Mouse (Mus musculus): Measurements from ENCODE around the gene Amdhd2. TPM values are rescaled to one million over a fixed set of nuclear protein-coding genes. Genes with fewer than 3 reads are reported as not detected.
A peak's percentile ranks its signal among the peaks of the same experiment; 100 is the strongest.

The Amdhd2 gene
- 61.6 and 187 TPM in 2 replicates for polyA plus RNA-seq (2012; rRNA removed)

GRCm38 (mm10) chr17:24163176-24163962 is at the start of gene Amdhd2:
Gene Amdhd2 (minus strand): TSS chr17:24163766.
- TF ChIP-seq CTCF (IDR thresholded peaks at IDR 0.05; ENCODE audit: extremely low read depth, insufficient read length, insufficient replicate concordance, low read depth, low read length) (no peak), POLR2A (IDR thresholded peaks at IDR 0.05; ENCODE audit: low read depth, low read length) (0 out of 2 replicates have a peak, but pooled peaks have one; percentile 27)
- Histone ChIP-seq H3K27ac (ENCODE audit: insufficient read depth, low read depth, low read length) (peak within 1 kb of the TSS; percentile 82), H3K4me3 (ENCODE audit: low read depth, low read length) (peak within 1 kb of the TSS; percentile 65), H3K27me3 (ENCODE audit: control insufficient read depth, insufficient read depth, low read length) (no peaks in the 10 kb centered on the region), H3K36me3 (ENCODE audit: control insufficient read depth, insufficient read depth, low read length) (peaks cover 16% of the 10 kb centered on the region), H3K4me1 (ENCODE audit: control insufficient read depth, insufficient read depth, insufficient read length, low read length) (peaks cover 17% of the 10 kb centered on the region)
- under 1% methylated on average over 47 of the region's 47 CpGs for WGBS

- Histone ChIP-seq H3K36me3 (ENCODE audit: control insufficient read depth, insufficient read depth, low read length) (peaks cover 7% of the 10 kb centered on the region), H3K4me1 (ENCODE audit: control insufficient read depth, insufficient read depth, insufficient read length, low read length) (peaks cover 23% of the 10 kb centered on the region), H3K27ac (ENCODE audit: insufficient read depth, low read depth, low read length) (peak overlapping the region; percentile 23; the same call in 1 of the 2 replicates), H3K27me3 (ENCODE audit: control insufficient read depth, insufficient read depth, low read length) (peaks cover 15% of the 10 kb centered on the region), H3K4me3 (ENCODE audit: low read depth, low read length) (no peak overlapping the region)
- TF ChIP-seq CTCF (IDR thresholded peaks at IDR 0.05; ENCODE audit: extremely low read depth, insufficient read length, insufficient replicate concordance, low read depth, low read length) (no peak), POLR2A (IDR thresholded peaks at IDR 0.05; ENCODE audit: low read depth, low read length) (no peak)
- WGBS, result 61% methylated on average over 6 of the region's 6 CpGs
Observed at GRCm38 (mm10) chr17:24213186-24213585, 49.6 kb upstream of the Amdhd2 start.

GRCm38 (mm10) chr17:24212441-24213018 is 49.0 kb upstream of the Amdhd2 start:
- TF ChIP-seq POLR2A (IDR thresholded peaks at IDR 0.05; ENCODE audit: low read depth, low read length), result no peak
- TF ChIP-seq CTCF (IDR thresholded peaks at IDR 0.05; ENCODE audit: extremely low read depth, insufficient read length, insufficient replicate concordance, low read depth, low read length), result no peak
- Histone ChIP-seq H3K4me1 (ENCODE audit: control insufficient read depth, insufficient read depth, insufficient read length, low read length) (peaks cover 23% of the 10 kb centered on the region), H3K27ac (ENCODE audit: insufficient read depth, low read depth, low read length) (0 out of 2 replicates have a peak overlapping the region, but pooled peaks have one; percentile 23), H3K4me3 (ENCODE audit: low read depth, low read length) (no peak overlapping the region), H3K27me3 (ENCODE audit: control insufficient read depth, insufficient read depth, low read length) (peaks cover 15% of the 10 kb centered on the region), H3K36me3 (ENCODE audit: control insufficient read depth, insufficient read depth, low read length) (peaks cover 7% of the 10 kb centered on the region)
- 56% methylated on average over 5 of the region's 5 CpGs for WGBS

- H3K36me3 ChIP-seq (ENCODE audit: control insufficient read depth, insufficient read depth, low read length), result peaks cover 7% of the 10 kb centered on the region
- peak overlapping the region; percentile 40 for H3K4me3 ChIP-seq (ENCODE audit: low read depth, low read length)
- 15% methylated on average over 37 of the region's 37 CpGs for WGBS
- peaks cover 23% of the 10 kb centered on the region for H3K4me1 ChIP-seq (ENCODE audit: control insufficient read depth, insufficient read depth, insufficient read length, low read length)
- H3K27ac ChIP-seq (ENCODE audit: insufficient read depth, low read depth, low read length), result no peak overlapping the region
- peaks cover 19% of the 10 kb centered on the region for H3K27me3 ChIP-seq (ENCODE audit: control insufficient read depth, insufficient read depth, low read length)
- TF ChIP-seq CTCF (IDR thresholded peaks at IDR 0.05; ENCODE audit: extremely low read depth, insufficient read length, insufficient replicate concordance, low read depth, low read length), result no peak
- TF ChIP-seq POLR2A (IDR thresholded peaks at IDR 0.05; ENCODE audit: low read depth, low read length), result no peak
Observed at GRCm38 (mm10) chr17:24211631-24212440, 48.3 kb upstream of the Amdhd2 start.

GRCm38 (mm10) chr17:24210591-24210990 is 47.0 kb upstream of the Amdhd2 start:
- peaks cover 23% of the 10 kb centered on the region for H3K27me3 ChIP-seq (ENCODE audit: control insufficient read depth, insufficient read depth, low read length)
- no peak for TF ChIP-seq POLR2A (IDR thresholded peaks at IDR 0.05; ENCODE audit: low read depth, low read length)
- TF ChIP-seq CTCF (IDR thresholded peaks at IDR 0.05; ENCODE audit: extremely low read depth, insufficient read length, insufficient replicate concordance, low read depth, low read length), result no peak
- H3K4me3 ChIP-seq (ENCODE audit: low read depth, low read length), result no peak overlapping the region
- peaks cover 4% of the 10 kb centered on the region for H3K36me3 ChIP-seq (ENCODE audit: control insufficient read depth, insufficient read depth, low read length)
- peaks cover 34% of the 10 kb centered on the region for H3K4me1 ChIP-seq (ENCODE audit: control insufficient read depth, insufficient read depth, insufficient read length, low read length)
- no peak overlapping the region for H3K27ac ChIP-seq (ENCODE audit: insufficient read depth, low read depth, low read length)
- WGBS, result 90% methylated on average over 3 of the region's 3 CpGs

- H3K36me3 ChIP-seq (ENCODE audit: control insufficient read depth, insufficient read depth, low read length), result no peaks in the 10 kb centered on the region
- 88% methylated on average over 3 of the region's 3 CpGs for WGBS
- H3K4me1 ChIP-seq (ENCODE audit: control insufficient read depth, insufficient read depth, insufficient read length, low read length), result peaks cover 37% of the 10 kb centered on the region
- H3K4me3 ChIP-seq (ENCODE audit: low read depth, low read length), result no peak overlapping the region
- no peak overlapping the region for H3K27ac ChIP-seq (ENCODE audit: insufficient read depth, low read depth, low read length)
- peaks cover 23% of the 10 kb centered on the region for H3K27me3 ChIP-seq (ENCODE audit: control insufficient read depth, insufficient read depth, low read length)
- TF ChIP-seq POLR2A (IDR thresholded peaks at IDR 0.05; ENCODE audit: low read depth, low read length) (no peak), CTCF (IDR thresholded peaks at IDR 0.05; ENCODE audit: extremely low read depth, insufficient read length, insufficient replicate concordance, low read depth, low read length) (no peak)
Observed at GRCm38 (mm10) chr17:24209916-24210240, 46.3 kb upstream of the Amdhd2 start.

Data from small intestine, adult 2 months (tissue).